Mouse (Mus musculus) kidney, adult 18-20 months (tissue): ENCODE measurements around the gene Csnk1e.
"Not testable (repeated sequence)": the region's sequence is repeated elsewhere in the genome, so short reads cannot be mapped to it uniquely, and the experiment has no call there.

ENCODE experiments used
- DNase-seq: peaks from one replicate; pipeline ENCODE4 v3.0.0; 2021

The Csnk1e gene

DNA sequence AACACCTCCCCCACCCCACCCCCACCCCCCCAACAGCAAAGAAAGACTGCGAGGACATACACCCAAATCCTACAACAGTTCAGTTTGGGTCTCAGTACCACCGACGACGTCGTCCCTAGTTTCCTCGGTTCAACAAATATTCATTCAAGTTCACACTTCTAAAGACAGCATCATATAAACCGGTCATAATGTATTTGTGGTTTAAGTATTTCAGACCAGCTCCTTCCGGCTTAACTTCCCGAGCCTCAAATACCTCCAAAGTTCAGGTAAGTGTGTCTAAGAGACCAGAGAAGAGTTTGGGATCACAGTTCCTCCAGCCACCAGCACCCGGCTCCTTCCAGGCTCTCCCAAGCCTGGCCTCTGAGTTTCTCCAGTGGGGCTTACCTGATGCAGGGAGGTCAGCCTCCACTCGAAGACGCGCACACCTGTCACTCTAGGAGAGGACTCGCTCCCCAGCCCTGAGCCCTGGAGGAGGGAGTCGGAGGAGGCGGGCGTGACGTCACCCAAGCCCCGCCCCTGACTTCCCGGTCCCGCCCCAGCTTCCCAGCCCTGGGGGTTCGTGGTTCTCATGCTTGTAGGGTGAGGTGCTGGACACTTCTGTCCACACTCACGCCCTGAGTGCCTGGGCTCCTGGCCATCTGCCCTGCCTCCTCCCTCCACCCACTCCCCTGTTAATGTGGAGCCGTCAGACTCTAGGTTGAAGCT, at the start of gene Csnk1e:
Csnk1e (minus strand) TSS at position 461 of the 705 bp plus-strand sequence.
- DNase-seq = peak; percentile 81

DNA sequence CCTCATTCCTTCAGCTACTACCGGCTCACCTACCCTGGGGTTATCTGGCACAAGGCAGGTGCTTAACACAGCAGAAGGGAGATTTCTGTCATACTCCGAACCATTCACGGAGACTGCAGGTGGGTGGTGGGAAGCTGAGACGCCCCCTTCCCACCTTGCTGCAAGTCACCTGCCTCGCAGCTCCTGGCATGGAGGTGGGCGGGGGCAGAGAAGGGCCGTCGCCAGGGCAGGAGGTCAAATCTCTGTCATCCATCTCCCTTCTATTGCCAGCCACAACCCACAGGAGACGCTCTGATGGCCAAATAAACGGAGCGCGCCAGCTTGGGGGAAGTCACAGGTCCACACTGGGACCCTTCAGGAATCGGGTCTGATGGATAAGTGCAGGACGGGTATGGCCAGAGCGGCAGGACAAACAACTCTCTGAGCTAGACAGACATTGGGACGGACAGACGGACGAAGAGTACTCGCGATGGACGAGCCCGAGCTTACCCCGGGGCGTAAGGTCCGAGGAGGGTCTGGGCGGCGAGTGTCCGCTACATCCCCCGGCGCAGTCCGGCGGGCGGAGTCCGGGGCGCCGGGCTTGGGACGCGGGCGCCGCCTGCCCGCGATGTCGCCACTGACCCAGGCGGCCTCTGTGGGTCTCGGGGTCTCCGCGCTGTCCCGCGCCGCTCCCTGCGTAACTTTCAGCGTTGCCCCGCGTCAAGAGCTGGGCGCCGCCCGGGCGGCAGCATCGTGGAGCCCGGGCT, 49.5 kb upstream of the Csnk1e start, which contains the start of gene Kcnj4:
Kcnj4 (minus strand) TSS at position 535 of the 746 bp plus-strand sequence.
- no peak for DNase-seq

DNA sequence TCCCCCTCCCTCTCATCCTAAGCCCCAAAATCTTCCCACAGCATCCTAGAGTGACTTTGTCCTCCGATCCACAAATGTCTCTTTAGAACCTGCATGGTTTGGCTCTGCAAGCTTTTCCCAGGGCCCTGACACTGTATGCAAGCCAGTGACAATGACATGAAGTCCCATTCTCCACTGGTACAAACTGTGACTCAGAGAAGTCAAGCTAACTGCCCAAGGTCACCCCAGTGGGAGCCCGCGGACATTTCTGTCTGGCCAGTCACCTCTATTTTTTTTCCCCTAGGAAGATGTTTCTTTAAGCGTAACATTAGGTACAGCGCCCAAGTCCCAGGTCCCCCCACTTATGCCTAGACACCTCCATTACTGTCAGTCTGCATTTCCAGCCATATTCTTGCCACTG, 48.1 kb upstream of the Csnk1e start:
- DNase-seq = no peak

DNA sequence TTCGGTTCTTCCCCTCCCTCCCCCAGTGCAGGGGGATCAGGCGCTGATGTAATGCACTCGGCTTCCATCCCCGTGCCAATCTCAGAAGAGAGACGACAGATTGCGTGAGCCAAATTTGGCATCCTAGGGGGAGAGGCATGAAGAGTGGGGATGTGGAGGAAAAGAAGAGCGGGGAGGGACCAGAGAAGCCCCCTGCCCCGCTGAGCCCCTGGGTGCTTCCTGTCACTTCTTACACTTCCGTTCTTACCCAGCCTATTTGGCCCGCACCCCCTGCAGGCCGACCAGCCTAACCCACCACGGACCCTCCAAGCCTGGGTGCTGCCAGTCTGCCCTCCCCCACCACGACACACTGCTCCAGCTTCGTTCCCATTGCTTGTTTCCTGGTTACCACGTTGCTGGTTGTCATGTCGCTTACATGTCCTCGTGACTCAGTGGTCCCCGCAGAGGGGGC, 47.5 kb upstream of the Csnk1e start:
- DNase-seq = no peak

DNA sequence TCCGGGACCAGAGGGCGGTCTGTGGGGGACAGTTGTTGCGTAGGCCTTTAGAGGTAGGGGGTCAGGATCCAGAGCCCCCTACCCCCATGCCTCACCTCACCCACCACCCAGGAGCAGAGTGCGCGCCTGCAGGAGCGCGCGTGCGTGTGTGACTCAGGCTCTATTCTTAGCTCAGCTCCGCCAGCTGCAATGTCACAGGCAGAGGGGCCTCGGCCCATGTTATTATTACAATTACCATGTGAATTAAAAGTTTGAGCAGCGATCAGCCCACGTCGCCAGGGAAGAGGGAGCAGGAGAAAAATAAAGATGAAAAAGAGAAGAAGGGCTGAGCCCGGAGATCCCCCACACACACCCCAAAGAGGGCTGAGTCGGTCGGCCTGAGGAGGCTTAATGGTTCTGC, 44.7 kb upstream of the Csnk1e start:
- DNase-seq = no peak

DNA sequence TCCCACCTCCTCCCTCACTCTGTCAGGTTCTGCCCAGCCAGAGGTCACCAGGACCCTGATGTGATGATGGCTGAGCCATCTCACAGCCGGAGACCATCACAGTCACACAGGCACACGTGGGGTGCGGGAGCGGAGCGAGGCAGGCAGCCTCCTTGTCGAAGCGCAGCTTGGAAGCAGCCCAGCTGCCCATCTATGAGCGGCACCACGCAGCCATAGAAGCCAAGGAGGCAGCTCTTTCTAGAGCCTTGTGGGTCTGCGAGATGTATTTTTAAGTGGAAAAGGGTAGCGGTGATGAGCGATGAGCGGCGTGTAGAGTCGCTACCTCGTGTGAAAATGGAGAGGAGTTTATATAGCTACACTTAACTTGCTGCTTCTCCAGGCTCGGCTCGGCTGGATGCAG, 38.2 kb upstream of the Csnk1e start:
- no peak for DNase-seq

DNA sequence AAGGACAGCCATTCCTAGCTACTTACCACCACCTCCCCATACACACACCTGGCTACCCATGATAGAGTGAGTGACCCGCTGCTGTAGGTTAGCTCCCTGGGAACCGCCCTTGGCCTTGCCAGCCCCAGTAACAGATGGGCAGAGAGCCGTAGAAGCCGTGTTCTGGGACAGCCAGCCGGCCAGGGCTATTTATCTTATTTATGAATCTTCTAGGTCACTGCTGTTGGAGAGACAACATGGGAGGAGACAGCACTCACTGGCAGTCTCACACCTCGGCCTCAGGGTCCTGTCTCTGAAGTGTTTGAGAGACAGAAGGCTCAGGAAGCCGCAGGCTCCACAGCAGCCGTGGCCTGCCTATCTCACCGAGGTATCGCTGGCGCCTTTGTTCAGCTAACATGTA, 34.1 kb upstream of the Csnk1e start:
- no peak for DNase-seq

DNA sequence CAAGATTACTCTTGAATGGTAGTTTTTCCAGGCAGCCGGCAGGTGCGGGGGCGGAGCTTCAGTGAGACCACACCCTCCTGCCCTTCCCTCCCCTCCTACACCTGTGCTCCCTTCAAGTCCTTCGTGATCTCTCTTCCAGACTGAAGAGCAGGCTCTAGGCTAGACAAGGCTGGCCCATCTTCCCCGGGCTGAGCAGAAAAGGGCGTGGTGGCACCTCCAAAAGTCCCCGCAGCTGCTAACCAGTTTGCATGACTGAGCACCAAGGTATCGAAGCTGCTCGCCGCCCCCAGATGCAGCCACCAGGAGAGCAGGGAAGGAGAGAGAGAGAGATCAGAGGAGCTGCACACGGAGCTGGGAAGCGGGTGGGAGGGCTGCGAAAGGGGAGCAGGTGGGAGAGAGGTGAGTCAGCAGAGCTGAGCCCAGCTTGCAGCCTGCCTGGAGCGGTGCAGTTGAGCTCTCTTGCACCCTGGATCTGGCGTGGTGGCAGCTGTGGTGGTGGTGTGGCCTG, 25.9 kb upstream of the Csnk1e start:
- peak; percentile 13 for DNase-seq

DNA sequence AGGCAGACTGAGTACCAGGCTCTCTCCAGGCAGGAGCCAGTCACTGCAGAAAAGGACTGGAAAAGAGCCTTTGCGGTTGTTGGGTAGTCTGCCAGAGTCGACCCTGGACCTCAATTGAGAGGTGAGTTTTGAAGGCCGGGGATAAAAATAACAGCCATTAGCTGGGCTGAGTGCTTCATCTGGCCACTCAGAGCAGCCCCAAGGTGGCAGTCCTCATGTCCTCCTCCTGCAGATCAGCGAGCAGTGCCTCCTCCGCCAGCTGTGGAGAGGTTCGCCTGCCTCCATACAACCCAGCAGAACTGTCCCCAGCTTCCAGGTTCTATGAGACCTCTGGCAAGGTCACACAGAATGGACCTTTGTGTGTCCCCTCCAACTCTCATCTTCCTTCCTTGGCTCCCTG, 21.9 kb upstream of the Csnk1e start:
- no peak for DNase-seq

DNA sequence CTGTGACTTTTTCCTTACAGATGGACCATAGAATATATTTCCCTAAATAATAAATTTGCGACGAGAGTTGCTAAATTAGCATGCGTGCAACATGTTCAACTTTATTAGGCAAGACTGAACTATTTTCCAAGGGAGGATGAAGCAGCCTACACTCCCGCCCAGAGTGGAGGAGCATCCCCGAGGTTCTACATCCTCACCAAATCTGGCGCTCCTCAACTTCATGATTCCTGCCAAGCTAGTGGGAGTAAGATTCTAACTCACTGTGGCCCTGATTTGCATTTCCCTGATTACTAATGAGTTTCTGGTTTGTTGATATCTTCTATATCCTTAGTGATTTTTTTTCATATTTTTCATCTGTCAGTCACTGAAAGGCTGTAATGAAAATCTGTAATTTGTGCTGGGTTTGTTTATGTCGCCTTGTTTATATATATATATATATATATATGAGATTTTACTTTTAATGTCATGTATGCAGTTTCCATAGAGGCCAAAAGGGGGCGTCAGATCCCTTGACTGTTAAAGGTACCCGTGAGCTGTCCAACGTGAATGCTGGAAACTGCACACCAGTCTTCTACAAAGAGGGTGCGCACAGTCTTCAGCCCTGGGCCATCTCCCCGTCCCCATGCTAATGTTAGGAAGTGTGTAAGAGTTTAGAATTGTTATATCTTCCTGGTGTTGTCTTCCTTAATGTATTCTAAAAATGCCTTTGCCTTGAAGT, 18.4 kb upstream of the Csnk1e start:
- DNase-seq = no peak

DNA sequence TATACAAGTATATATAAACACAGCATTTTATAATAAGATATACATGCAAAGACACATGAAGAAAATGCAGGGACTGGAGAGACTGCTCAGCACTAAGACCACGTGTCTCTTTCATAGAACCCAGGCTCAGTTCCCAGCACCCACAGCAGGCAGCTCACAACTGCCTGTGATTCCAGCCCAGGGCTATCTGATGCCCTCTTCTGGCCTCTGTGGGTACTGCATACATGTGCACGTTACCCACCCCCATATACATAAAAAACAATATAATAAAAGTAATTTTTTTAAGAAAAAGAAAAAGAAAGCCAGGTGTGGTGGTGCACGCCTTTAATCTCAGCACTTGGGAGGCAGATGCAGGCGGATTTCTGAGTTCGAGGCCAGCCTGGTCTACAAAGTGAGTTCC, 17.7 kb upstream of the Csnk1e start:
- DNase-seq = no peak

DNA sequence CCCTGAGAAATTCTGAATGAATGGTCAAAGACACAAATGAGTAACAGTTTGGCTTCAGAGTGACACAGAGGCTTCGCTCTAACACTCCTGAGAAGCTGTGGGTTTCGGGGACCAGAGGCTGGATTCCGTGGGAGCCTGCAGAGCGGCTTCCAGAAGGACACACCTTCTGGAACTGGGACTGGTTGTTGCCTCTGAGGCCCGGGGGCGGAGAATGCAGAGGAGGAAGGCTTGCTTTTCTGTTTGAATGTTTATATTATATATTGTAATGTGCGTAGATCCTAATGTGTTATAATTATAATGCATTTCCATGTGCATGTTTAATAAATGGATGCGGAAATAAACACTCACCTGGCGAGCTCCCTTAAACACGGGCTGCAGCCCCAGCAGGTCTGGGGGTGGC, 15.7 kb upstream of the Csnk1e start:
- no peak for DNase-seq

DNA sequence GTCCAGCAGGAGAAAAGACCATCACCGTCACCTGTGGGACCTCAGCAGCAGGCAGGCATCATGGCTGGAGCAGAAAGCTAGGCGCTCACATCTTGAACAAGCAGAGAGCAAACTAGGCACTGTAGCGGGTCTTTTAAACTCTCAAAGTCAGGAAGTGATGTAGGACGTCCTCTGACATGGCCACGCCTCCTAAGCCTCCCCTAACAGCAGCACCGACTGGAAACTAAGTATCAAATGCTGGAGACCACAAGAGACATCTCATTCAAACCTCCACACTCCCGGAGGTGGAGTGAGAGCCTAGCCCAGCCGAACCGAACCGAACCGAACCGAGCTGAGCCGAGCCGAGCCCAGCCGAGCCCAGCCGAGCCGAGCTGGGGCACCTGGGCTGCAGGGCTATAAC, 15.2 kb upstream of the Csnk1e start:
- DNase-seq = peak; percentile 26

DNA sequence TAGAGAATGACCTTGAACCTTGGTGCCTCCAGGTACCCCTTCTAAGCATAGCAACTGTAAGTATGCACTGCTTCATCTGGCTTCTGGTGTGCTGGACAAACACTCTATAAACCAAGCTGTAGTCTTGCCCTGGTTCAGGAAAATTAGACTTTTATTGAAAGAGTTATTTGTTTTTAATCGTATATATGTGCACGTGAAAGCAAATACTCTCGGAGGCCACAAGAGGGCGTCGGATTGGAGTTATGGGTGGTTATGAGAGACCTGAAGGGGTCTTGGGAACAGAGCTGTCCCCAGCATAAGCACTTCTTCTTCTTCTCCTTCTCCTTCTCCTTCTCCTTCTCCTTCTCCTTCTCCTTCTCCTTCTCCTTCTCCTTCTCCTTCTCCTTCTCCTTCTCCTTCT, 14.2 kb upstream of the Csnk1e start:
- no peak for DNase-seq

DNA sequence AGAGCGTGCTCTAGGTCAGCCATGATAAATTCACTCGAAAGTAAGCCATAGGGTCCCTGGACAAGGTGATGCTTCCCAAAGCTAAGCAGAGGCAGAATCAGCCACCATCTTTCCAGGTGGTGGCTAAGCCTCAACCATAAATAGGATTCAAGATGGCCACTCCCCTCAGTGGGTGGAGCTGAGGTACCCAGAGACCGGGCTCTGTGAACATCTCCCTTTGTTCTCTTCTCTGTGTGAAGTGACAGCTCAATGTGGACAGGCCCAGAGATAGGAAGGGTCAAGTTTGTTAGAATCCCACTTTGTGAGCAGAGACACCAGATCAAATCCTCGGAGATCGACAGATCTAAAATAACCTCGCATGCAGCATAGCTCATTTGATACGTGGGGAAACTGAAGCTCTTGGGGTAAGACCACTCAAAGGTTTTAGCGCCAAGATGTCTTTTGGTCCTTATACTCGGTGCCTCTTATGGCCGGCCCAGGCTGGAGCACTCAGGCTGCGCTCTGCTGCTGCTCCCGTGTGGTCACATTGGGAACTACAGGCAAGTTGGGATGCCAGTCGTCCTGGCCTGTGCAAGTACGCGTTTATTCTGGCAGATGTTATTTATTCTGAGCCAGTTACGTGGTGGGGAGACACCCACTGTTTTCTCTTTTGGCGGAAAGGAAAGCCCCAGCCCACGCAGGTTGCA, 11.4 kb upstream of the Csnk1e start:
- DNase-seq = peak; percentile 87

DNA sequence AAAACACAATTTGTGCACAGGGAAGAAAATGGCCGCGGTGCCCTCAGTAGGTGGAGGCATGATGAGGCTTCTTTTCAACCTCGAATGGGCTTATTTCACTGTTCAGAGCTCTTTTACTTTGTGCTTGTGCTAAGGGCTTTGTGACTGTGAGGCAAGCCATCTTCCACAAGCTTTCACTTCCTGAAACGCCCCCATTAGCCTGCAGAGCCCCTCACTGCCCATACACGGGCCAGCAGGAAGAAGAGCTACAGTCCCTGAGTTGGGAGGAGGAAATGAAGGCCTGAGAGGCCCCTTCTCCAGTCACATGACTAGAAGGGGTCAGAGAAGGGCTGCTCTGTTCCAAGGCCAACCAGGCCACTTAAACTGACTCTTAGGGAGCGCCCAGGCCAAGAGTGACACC, 1.2 kb upstream of the Csnk1e start:
- DNase-seq = no peak

DNA sequence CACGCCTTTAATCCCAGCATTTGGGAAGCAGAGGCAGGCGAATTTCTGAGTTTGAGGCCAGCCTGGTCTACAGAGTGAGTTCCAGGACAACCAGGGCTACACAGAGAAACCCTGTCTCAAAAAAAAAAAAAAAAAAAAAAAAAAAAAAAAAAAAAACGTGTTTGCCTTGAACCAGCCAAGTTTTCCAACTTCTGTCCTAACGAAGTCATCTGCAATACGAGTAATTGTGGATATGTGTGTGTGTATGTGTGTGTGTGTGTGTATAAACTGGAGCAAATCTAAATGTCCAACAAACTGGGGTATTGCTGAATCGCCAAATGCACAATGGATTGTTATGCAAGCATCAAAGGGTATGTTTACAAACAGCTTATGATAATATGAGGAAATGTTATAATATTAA, 738 bp upstream of the Csnk1e start:
- not testable (repeated sequence) for DNase-seq

DNA sequence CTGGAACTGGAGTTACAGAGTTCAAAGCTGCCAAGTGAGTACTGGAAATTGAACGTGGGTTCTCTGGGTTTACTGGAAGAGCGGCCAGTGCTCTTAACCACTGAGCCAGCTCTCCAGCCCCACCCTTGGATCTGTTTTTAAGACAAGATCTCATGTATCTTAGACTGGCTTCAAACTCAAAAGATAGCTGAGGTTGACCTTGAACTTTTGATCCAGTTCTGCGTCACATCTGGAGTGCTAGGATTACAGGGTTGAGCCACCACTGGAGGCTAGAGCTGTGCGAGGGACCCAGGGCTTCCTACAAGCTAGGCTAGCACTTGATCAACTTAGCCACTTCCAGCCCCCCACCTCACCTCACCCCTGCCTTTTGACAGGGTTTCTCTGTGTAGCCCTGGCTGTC, 1.5 kb downstream of the Csnk1e start:
- no peak for DNase-seq

DNA sequence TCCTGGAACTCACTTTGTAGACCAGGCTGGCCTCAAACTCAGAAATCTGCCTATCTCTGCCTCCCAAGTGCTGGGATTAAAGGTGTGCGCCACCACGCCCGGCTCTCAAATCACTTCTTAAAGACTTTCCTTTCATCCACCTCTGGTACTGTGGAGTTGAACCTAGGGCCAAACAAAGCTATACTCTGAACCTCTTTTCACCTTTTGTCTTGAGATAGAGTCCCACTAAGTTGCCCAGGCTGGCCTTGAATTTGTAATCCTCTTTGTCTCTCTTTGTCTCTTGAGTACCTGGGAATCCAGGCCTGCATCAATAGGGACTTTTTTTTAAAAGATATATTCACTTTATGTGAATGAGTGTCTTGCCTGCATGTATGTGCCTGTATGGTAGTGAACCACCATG, 7.3 kb downstream of the Csnk1e start:
- DNase-seq = no peak

DNA sequence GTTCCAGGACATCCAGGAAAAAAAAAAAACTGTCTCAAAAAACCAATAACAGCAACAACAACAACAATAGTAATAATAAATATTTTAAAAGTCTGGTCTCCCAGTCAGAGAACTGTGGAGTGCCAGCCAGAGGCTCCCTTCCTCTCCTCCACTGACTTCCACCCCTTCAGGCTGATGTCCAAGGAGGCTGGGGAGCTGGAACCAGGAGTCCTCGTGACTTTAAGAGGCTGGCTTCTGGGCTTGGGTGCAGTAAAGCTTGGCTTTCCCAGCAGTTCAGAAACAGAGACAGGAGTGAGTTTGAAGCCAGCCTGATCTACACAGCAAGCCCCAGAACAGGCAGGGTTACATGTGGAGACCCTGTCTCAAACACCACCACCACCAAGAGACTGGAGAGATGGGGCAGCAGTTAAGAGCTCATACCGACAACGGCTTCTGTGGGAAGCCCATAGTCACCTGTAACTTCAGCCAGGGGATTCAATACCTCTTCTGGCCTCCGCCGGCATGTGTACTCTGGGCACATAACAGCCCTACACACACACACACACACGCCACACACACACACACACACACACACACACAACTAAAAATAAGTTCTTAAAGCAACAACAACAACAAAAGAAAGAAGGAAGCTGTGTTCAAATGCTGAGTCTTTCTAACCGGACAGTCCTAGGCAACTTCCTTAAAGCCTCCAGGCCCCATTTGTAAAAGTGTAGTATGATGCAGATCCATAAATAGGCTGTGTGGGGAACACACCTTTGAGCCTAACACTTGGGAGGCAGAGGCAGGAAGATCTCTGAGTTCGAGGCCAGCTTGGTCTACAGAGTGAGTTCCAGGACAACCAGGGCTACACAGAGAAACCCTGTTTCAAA, 9.3 kb downstream of the Csnk1e start:
- no peak for DNase-seq

DNA sequence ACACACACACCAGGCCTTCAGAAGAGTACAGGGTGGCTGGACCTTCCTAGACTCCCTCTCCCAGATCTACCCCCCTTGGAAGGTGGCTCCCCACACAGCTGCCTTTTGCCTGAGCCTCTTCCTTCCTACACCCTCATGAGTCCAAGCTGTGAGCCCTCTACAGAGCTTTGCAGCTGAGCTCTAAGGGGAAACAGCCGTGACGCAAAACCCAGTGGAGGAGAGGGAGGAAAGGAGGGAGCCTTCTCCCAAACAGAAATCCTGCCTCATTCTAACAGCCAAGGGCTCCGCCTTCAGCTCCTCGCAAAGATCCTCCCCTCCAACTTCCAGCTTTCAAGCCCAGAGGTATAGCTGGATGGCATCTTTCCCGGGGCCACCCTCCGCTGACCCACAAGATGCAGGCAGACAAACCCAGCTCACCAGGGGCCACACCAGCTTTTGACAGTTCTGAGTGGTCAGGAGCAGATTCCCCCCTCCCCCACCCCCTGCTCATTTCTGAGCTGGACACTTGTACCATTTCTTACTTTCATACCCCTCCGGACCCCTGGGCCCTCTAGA, 11.4 kb downstream of the Csnk1e start:
- no peak for DNase-seq
